Comparison of ENCODE assay signal across 20 mouse cellular contexts in the genomic region with DNA sequence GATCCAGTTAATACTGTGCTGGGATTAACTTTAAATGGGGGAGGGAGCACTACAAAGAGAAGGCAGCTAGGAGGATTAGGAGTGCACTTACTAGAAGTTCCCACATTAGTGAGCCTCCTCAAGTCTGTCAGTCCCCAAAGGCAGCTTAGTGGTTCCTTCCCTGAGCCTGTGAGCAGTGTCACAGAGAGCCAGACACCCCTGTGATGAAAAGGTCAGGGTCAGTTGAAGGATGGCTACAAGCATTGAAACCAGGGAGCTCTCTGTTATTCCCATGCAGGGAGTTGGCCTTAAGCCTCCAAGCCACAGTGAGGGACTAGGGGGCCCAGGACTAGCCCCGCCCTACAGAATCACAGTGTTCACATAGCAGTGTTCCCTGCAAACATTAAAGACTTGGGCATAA.
DNase-seq lines count a peak whose midpoint lies in the region; ATAC-seq and TF ChIP-seq lines count a peak whose summit lies in the region.
"Had no signal": no experiment of that assay in that cellular context is flagged by ENCODE, and none has a peak within 500 bp of the region (broad histone marks: within the 10 kb centered on the region; RNA-seq: fewer than 3 reads in every experiment).

No protein-coding gene starts in this region.

- H3K27ac ChIP-seq in kidney, adult 2 months (ENCODE audit: insufficient read depth, low read depth, low read length), result no peak overlapping the region
- H3K27ac ChIP-seq in kidney, embryonic 15.5 days, result no peak overlapping the region
- H3K27ac ChIP-seq: embryonic facial prominence, embryonic 12.5 days; forebrain, embryonic 12.5 days; hindbrain, embryonic 10.5 days; hindbrain, embryonic 14.5 days; intestine, embryonic 15.5 days had no signal

- H3K4me1 ChIP-seq in kidney, adult 2 months (ENCODE audit: control insufficient read depth, insufficient read depth, low read length), result no peaks in the 10 kb centered on the region
- no peaks in the 10 kb centered on the region for H3K4me1 ChIP-seq in kidney, embryonic 15.5 days
- H3K4me1 ChIP-seq: embryonic facial prominence, embryonic 12.5 days; forebrain, embryonic 12.5 days; intestine, embryonic 15.5 days had no signal

- H3K4me3 ChIP-seq in kidney, adult 2 months (ENCODE audit: insufficient read depth, low read depth, low read length), result no peak overlapping the region
- H3K4me3 ChIP-seq in kidney, embryonic 15.5 days (replicated peaks), result no peak overlapping the region
- H3K4me3 ChIP-seq: embryonic facial prominence, embryonic 12.5 days; forebrain, embryonic 12.5 days; heart, adult 2 months; hindbrain, embryonic 10.5 days; intestine, embryonic 15.5 days had no signal

- 97% methylated on average over 1 of the region's 1 CpGs for WGBS in kidney, adult 2 months
- WGBS in kidney, embryonic 15.5 days, result 87% methylated on average over 1 of the region's 1 CpGs

- DNase-seq in ES-CJ7 (ENCODE audit: low read depth, low spot score), result peak; percentile 25
- peak; percentile 15 for DNase-seq in R1 (ENCODE audit: low read depth, low spot score)
- DNase-seq in adrenal gland, postnatal 10 days, result peak; percentile 24
- peak; percentile 18 for DNase-seq in retina, embryonic 14.5 days (ENCODE audit: low spot score)
- DNase-seq in kidney, adult 2 months, result no peak
- DNase-seq in heart, adult 11 months, result no peak
- DNase-seq: cerebellum, adult 18-20 months; cerebellum, postnatal 10 days; gastrocnemius, postnatal 10 days; heart, adult 2 months; kidney, adult 18-20 months had no signal

- H3K9me3 ChIP-seq in kidney, embryonic 15.5 days (replicated peaks), result no peaks in the 10 kb centered on the region
- H3K9me3 ChIP-seq: embryonic facial prominence, embryonic 12.5 days; forebrain, embryonic 12.5 days; G1E; hindbrain, embryonic 10.5 days; intestine, embryonic 15.5 days had no signal

- TF ChIP-seq CTCF in kidney, adult 2 months (conservative IDR thresholded peaks at IDR 0.05; ENCODE audit: insufficient read depth, insufficient read length, low read depth, low read length), result no peak

- TF ChIP-seq POLR2A in kidney, adult 2 months (IDR thresholded peaks at IDR 0.05; ENCODE audit: low read depth, low read length), result no peak

- no peak overlapping the region for H3K4me2 ChIP-seq in kidney, embryonic 15.5 days
- H3K4me2 ChIP-seq: embryonic facial prominence, embryonic 12.5 days; forebrain, embryonic 12.5 days; heart, embryonic 11.5 days; hindbrain, embryonic 14.5 days; intestine, embryonic 15.5 days had no signal

- H3K36me3 ChIP-seq in kidney, adult 2 months (ENCODE audit: control insufficient read depth, insufficient read depth, low read length), result no peaks in the 10 kb centered on the region
- H3K36me3 ChIP-seq in kidney, embryonic 15.5 days, result no peaks in the 10 kb centered on the region
- H3K36me3 ChIP-seq: embryonic facial prominence, embryonic 12.5 days; forebrain, embryonic 12.5 days; G1E; hindbrain, embryonic 10.5 days; intestine, embryonic 15.5 days had no signal

- no peaks in the 10 kb centered on the region for H3K27me3 ChIP-seq in kidney, adult 2 months (replicated peaks; ENCODE audit: control insufficient read depth, insufficient read depth, low read length)
- H3K27me3 ChIP-seq in kidney, embryonic 15.5 days, result no peaks in the 10 kb centered on the region
- H3K27me3 ChIP-seq: embryonic facial prominence, embryonic 12.5 days; forebrain, embryonic 12.5 days; intestine, embryonic 15.5 days had no signal

- no peak for ATAC-seq in kidney, embryonic 15.5 days (replicated peaks; ENCODE audit: low FRiP score)
- ATAC-seq: forebrain, embryonic 16.5 days; intestine, embryonic 15.5 days had no signal

- no peak overlapping the region for H3K9ac ChIP-seq in kidney, embryonic 15.5 days
- H3K9ac ChIP-seq: embryonic facial prominence, embryonic 12.5 days; forebrain, embryonic 12.5 days; hindbrain, embryonic 14.5 days; intestine, embryonic 15.5 days had no signal

Comparison
In these comparisons a context has a peak if more than half of its experiments do, and no peak if none do; other contexts are left out.
1. DNase-seq: peak in ES-CJ7 (single experiment), R1 (single experiment), adrenal gland, postnatal 10 days (single experiment) and retina, embryonic 14.5 days (single experiment); none in kidney, adult 2 months (single experiment) and heart, adult 11 months (single experiment).